Mouse (Mus musculus) heart, postnatal 36 days (tissue): ENCODE data around the gene Mta2. TPM values are rescaled to one million over a fixed set of nuclear protein-coding genes. Genes with fewer than 3 reads are reported as not detected.

ENCODE experiments used
- DNase-seq, 2 experiments: peaks; one replicate each; pipeline ENCODE4 v3.0.0; 2021 to 2022
- intact Hi-C: fragments of 180-260 bp; cut with DNase I; formaldehyde crosslinking; loops from one replicate; pipeline ENCODE4 v1.15.1; 2025
- total RNA-seq, 2 experiments: library from RNA; stranded (reverse); gene quantifications; 2 replicates each; pipeline ENCODE4 v1.2.3; 2021

The Mta2 gene
- total RNA-seq, 2 experiments from 2014 or later: 33.2 to 38.5 TPM

GRCm38 (mm10) chr19:8989567-8990431 lies 48.1 kb downstream of the Mta2 start:
- intact Hi-C loops: loop anchor here (5.0 kb wide), 1 partner anchor 43 kb away; no protein-coding TSS in a partner anchor
- DNase-seq: peak; percentile 92 to 94

GRCm38 (mm10) chr19:8990432-8991102 lies 48.9 kb downstream of the Mta2 start:
- intact Hi-C loops: loop anchor here (5.0 kb wide), 1 partner anchor 42 kb away; no protein-coding TSS in a partner anchor
- DNase-seq: no peak

- intact Hi-C loops: loop anchor here (5.0 kb wide), 1 partner anchor 41 kb away; no protein-coding TSS in a partner anchor
- peak; percentile 29 to 67 for DNase-seq
These were observed 49.7 kb downstream of the Mta2 start for GRCm38 (mm10) chr19:8991245-8991870.

GRCm38 (mm10) chr19:8991871-8992735 lies 50.4 kb downstream of the Mta2 start:
- intact Hi-C loops: loop anchor here (5.0 kb wide), 1 partner anchor 40 kb away; no protein-coding TSS in a partner anchor
- peak in 1 of 2 experiments; percentile 63 for DNase-seq

GRCm38 (mm10) chr19:8992769-8993624 lies 51.3 kb downstream of the Mta2 start:
- DNase-seq: peak; percentile 91
- intact Hi-C loops: loop anchor here (1.0 to 5.0 kb wide), 2 partner anchors 39 to 89 kb away; no protein-coding TSS in a partner anchor

- intact Hi-C loops: loop anchor here (1.0 to 5.0 kb wide), 2 partner anchors 39 to 89 kb away; no protein-coding TSS in a partner anchor
- no peak for DNase-seq
These were observed 51.9 kb downstream of the Mta2 start for GRCm38 (mm10) chr19:8993625-8993912.

GRCm38 (mm10) chr19:8994813-8995607 lies 53.3 kb downstream of the Mta2 start:
- no peak for DNase-seq
- intact Hi-C loops: loop anchor here (5.0 kb wide), 1 partner anchor 37 kb away; no protein-coding TSS in a partner anchor

GRCm38 (mm10) chr19:8996601-8997000 lies 54.9 kb downstream of the Mta2 start:
- intact Hi-C loops: no loop called here
- DNase-seq: no peak

- intact Hi-C loops: no loop called here
- peak; percentile 88 to 90 for DNase-seq
These were observed 55.9 kb downstream of the Mta2 start for GRCm38 (mm10) chr19:8997546-8997945.

GRCm38 (mm10) chr19:8998546-8998945 lies 56.9 kb downstream of the Mta2 start:
- intact Hi-C loops: loop anchor here (2.0 kb wide), 1 partner anchor 18 kb away; no protein-coding TSS in a partner anchor
- DNase-seq: no peak

- no peak for DNase-seq
- intact Hi-C loops: loop anchor here (2.0 kb wide), 1 partner anchor 18 kb away; no protein-coding TSS in a partner anchor
These were observed 57.5 kb downstream of the Mta2 start for GRCm38 (mm10) chr19:8999223-8999622.

Other genes with a start within 250 kb of the Mta2 start
- 10 to 100 TPM; 37.7 to 43.0 TPM for gene Slc3a2, start 218.5 kb upstream of the Mta2 start, total RNA-seq
- gene Wdr74, start 206.0 kb upstream of the Mta2 start, total RNA-seq: 10 to 100 TPM; 22.0 to 22.4 TPM
- gene 1700092M07Rik, start 201.2 kb upstream of the Mta2 start, total RNA-seq: not detected
- 10 to 100 TPM; 28.1 to 29.8 TPM for gene Stx5a, start 200.5 kb upstream of the Mta2 start, total RNA-seq
- gene Nxf1, start 184.8 kb upstream of the Mta2 start, total RNA-seq: 10 to 100 TPM; 36.7 to 37.6 TPM
- 100 to 1,000 TPM; 114 to 117 TPM for gene Tmem223, start 170.9 kb upstream of the Mta2 start, total RNA-seq
- 10 to 100 TPM; 16.5 to 18.0 TPM for gene Tmem179b, start 167.4 kb upstream of the Mta2 start, total RNA-seq
- gene Taf6l, start 155.5 kb upstream of the Mta2 start, total RNA-seq: 1 to 10 TPM; 5.6 to 7.9 TPM
- gene Polr2g, start 143.3 kb upstream of the Mta2 start, total RNA-seq: 10 to 100 TPM; 52.3 to 59.2 TPM
- 1 to 10 TPM; 1.3 to 1.7 TPM for gene Zbtb3, start 139.3 kb upstream of the Mta2 start, total RNA-seq
- gene Ttc9c, start 122.5 kb upstream of the Mta2 start, total RNA-seq: 10 to 100 TPM; 11.6 to 14.7 TPM
- 10 to 100 TPM; 44.6 to 49.8 TPM for gene Hnrnpul2, start 121.9 kb upstream of the Mta2 start, total RNA-seq
- gene AC129217.1, start 112.1 kb upstream of the Mta2 start, total RNA-seq: not detected
- gene Bscl2, start 104.4 kb upstream of the Mta2 start, total RNA-seq: 10 to 100 TPM; 22.0 to 25.2 TPM
- gene Gng3, start 102.7 kb upstream of the Mta2 start, total RNA-seq: not detected
- 1 to 10 TPM; 4.0 to 4.9 TPM for gene Lrrn4cl, start 91.1 kb upstream of the Mta2 start, total RNA-seq
- 100 to 1,000 TPM; 122 to 130 TPM for gene Ubxn1, start 70.4 kb upstream of the Mta2 start, total RNA-seq
- 10 to 100 TPM; 58.7 to 59.0 TPM for gene Uqcc3, start 61.0 kb upstream of the Mta2 start, total RNA-seq
- gene Lbhd1, start 58.1 kb upstream of the Mta2 start, total RNA-seq: 1 to 10 TPM; 1.7 to 3.4 TPM
- not detected for gene Gm49403, start 57.9 kb upstream of the Mta2 start, total RNA-seq
- gene 1810009A15Rik, start 53.0 kb upstream of the Mta2 start, total RNA-seq: 10 to 100 TPM; 18.7 to 20.4 TPM
- not detected for gene Gm49416, start 52.9 kb upstream of the Mta2 start, total RNA-seq
- gene Ints5, start 48.9 kb upstream of the Mta2 start, total RNA-seq: 10 to 100 TPM; 11.5 to 13.6 TPM
- gene Ganab, start 43.8 kb upstream of the Mta2 start, total RNA-seq: 10 to 100 TPM; 48.5 to 52.2 TPM
- 10 to 100 TPM; 34.5 to 37.6 TPM for gene B3gat3, start 21.5 kb upstream of the Mta2 start, total RNA-seq
- 10 to 100 TPM; 19.8 to 30.2 TPM for gene Rom1, start 12.5 kb upstream of the Mta2 start, total RNA-seq
- 10 to 100 TPM in 1 of 2 experiments, 1 to 10 TPM in 1; 9.5 to 11.0 TPM for gene Eml3, start 12.3 kb upstream of the Mta2 start, total RNA-seq
- gene Tut1, start 12.0 kb downstream of the Mta2 start, total RNA-seq: 1 to 10 TPM; 8.1 to 8.9 TPM
- gene Eef1g, start 25.2 kb downstream of the Mta2 start, total RNA-seq: 100 to 1,000 TPM; 246 to 250 TPM
- 100 to 1,000 TPM; 362 to 377 TPM for gene Ahnak, start 47.4 kb downstream of the Mta2 start, total RNA-seq
- gene Scgb1a1, start 146.1 kb downstream of the Mta2 start, total RNA-seq: not detected
- gene Asrgl1, start 193.8 kb downstream of the Mta2 start, total RNA-seq: 10 to 100 TPM; 24.3 to 28.4 TPM